9 mouse cellular contexts compared by ENCODE assay signal in genomic region chr11:66985136-66985702, GRCm38 (mm10). TPM values are rescaled to one million over a fixed set of nuclear protein-coding genes. Genes with fewer than 3 reads are reported as not detected.
DNase-seq lines count a peak whose midpoint lies in the region; ATAC-seq lines count a peak whose summit lies in the region.
"Had no signal": no experiment of that assay in that cellular context is flagged by ENCODE, and none has a peak within 500 bp of the region (broad histone marks: within the 10 kb centered on the region; RNA-seq: fewer than 3 reads in every experiment).

No protein-coding gene starts in this region.

- no peaks in the 10 kb centered on the region for H3K9me3 ChIP-seq in lung, embryonic 15.5 days
- H3K9me3 ChIP-seq in forebrain, embryonic 14.5 days (replicated peaks; ENCODE audit: control insufficient read depth, low read length) = no peaks in the 10 kb centered on the region
- no peaks in the 10 kb centered on the region for H3K9me3 ChIP-seq in megakaryocyte, embryonic 14.5 days

- no peaks in the 10 kb centered on the region for H3K36me3 ChIP-seq in lung, embryonic 15.5 days
- H3K36me3 ChIP-seq in forebrain, embryonic 14.5 days (ENCODE audit: control insufficient read depth, insufficient read depth, low read length) = no peaks in the 10 kb centered on the region
- no peaks in the 10 kb centered on the region for H3K36me3 ChIP-seq in megakaryocyte, embryonic 14.5 days (replicated peaks; ENCODE audit: low read length)

- H3K27ac ChIP-seq in lung, embryonic 15.5 days = peak overlapping the region; percentile 69
- peak overlapping the region; percentile 79; the same call in 1 of the 2 replicates for H3K27ac ChIP-seq in forebrain, embryonic 14.5 days (ENCODE audit: low read depth, low read length)

- 26% methylated on average over 11 of the region's 11 CpGs for whole genome bisulfite sequencing in lung, embryonic 15.5 days
- 31% methylated on average over 11 of the region's 11 CpGs for WGBS in forebrain, embryonic 14.5 days

- H3K4me1 ChIP-seq in lung, embryonic 15.5 days = peaks cover 23% of the 10 kb centered on the region
- peaks cover 11% of the 10 kb centered on the region; the same call in 1 of the 2 replicates for H3K4me1 ChIP-seq in forebrain, embryonic 14.5 days (ENCODE audit: control insufficient read depth, insufficient read depth, low read length)
- peaks cover 37% of the 10 kb centered on the region for H3K4me1 ChIP-seq in megakaryocyte, embryonic 14.5 days

- DNase-seq in lung, adult 18-20 months = no peak
- DNase-seq in forebrain, embryonic 14.5 days (ENCODE audit: low spot score) = no peak
- peak; percentile 26 to 45 for DNase-seq in kidney, adult 8-10 months
- no peak for DNase-seq in right cerebral cortex, postnatal 10 days (ENCODE audit: low spot score in 2 of 2)

- peak overlapping the region; percentile 69 for H3K4me2 ChIP-seq in lung, embryonic 15.5 days
- peak overlapping the region; percentile 59 for H3K4me2 ChIP-seq in forebrain, embryonic 14.5 days (ENCODE audit: low read length)

- ATAC-seq in lung, embryonic 15.5 days (ENCODE audit: borderline replicate concordance, extremely low read depth, low FRiP score, low TSS enrichment) = no peak
- ATAC-seq in forebrain, embryonic 14.5 days = 0 out of 2 replicates have a peak, but pooled peaks have one; percentile 4
- ATAC-seq in monocyte, adult 5-6 weeks (replicated peaks; ENCODE audit: insufficient number of reproducible peaks, low FRiP score, low TSS enrichment, poor library complexity, severe bottlenecking) = no peak
- ATAC-seq in erythroid progenitor cell, adult 5-6 weeks (replicated peaks; ENCODE audit: low FRiP score, poor library complexity, severe bottlenecking) = no peak

- H3K27me3 ChIP-seq in lung, embryonic 15.5 days = no peaks in the 10 kb centered on the region
- H3K27me3 ChIP-seq in forebrain, embryonic 14.5 days (replicated peaks; ENCODE audit: control insufficient read depth, insufficient read depth, low read length) = no peaks in the 10 kb centered on the region
- peaks cover 33% of the 10 kb centered on the region for H3K27me3 ChIP-seq in megakaryocyte, embryonic 14.5 days (replicated peaks)

- H3K9ac ChIP-seq in lung, embryonic 15.5 days = peak overlapping the region; percentile 25; the same call in 1 of the 2 replicates
- peak overlapping the region; percentile 62 for H3K9ac ChIP-seq in forebrain, embryonic 14.5 days (ENCODE audit: low read length)

- peak overlapping the region; percentile 43 for H3K4me3 ChIP-seq in lung, embryonic 15.5 days
- H3K4me3 ChIP-seq in forebrain, embryonic 14.5 days (ENCODE audit: low read depth, low read length) = peak overlapping the region; percentile 31
- peak overlapping the region; percentile 91 for H3K4me3 ChIP-seq in megakaryocyte, embryonic 14.5 days (replicated peaks)

RNA-seq across cellular contexts. Expression of gene Tmem238l, which starts 28.8 kb away (rescaled TPM):
- polyA plus RNA-seq in lung, embryonic 15.5 days (2015; fragmentation: Nextera tagmentation; extraction: Ambion mirVana) = not detected in 2 replicates
- polyA plus RNA-seq in forebrain, embryonic 14.5 days (2014; fragmentation: Nextera tagmentation; extraction: Ambion mirVana) = not detected in 2 replicates
- polyA plus RNA-seq in megakaryocyte, embryonic 14.5 days (2012; ENCODE audit: insufficient read depth, low replicate concordance) = not detected in 2 replicates
- total RNA-seq in monocyte, adult 5-6 weeks (2017) = not detected in 3 replicates
- total RNA-seq in erythroid progenitor cell, adult 5-6 weeks (2015; ENCODE audit: low replicate concordance) = not detected in 2 replicates
- not detected in 2 replicates for total RNA-seq in erythroid progenitor cell, adult 5-6 weeks (2017; ENCODE audit: low replicate concordance)
- total RNA-seq: neutrophil, adult 5-6 weeks had no signal

RNA-seq across cellular contexts. Expression of gene Tmem220, which starts 39.7 kb away (rescaled TPM):
- 1.8 and 2.2 TPM in 2 replicates for polyA plus RNA-seq in lung, embryonic 15.5 days (2015; fragmentation: Nextera tagmentation; extraction: Ambion mirVana)
- polyA plus RNA-seq in forebrain, embryonic 14.5 days (2014; fragmentation: Nextera tagmentation; extraction: Ambion mirVana) = 0.36 and 0.62 TPM in 2 replicates
- polyA plus RNA-seq in megakaryocyte, embryonic 14.5 days (2012; ENCODE audit: insufficient read depth, low replicate concordance) = 1.8 TPM in 1 of 2 replicates, not detected in the other
- 1.3 to 4.1 TPM in 2 of 3 replicates, not detected in the other for total RNA-seq in monocyte, adult 5-6 weeks (2017)
- total RNA-seq in erythroid progenitor cell, adult 5-6 weeks (2015; ENCODE audit: low replicate concordance) = 2.9 and 3.8 TPM in 2 replicates
- total RNA-seq in erythroid progenitor cell, adult 5-6 weeks (2017; ENCODE audit: low replicate concordance) = 1.3 TPM in 1 of 2 replicates, not detected in the other

Comparison
In these comparisons a context has a peak if more than half of its experiments do, and no peak if none do; other contexts are left out.
1. H3K4me3 ChIP-seq: peak in every context shown above with its lines; median percentile 91 in megakaryocyte, embryonic 14.5 days; 43 in lung, embryonic 15.5 days; 31 in forebrain, embryonic 14.5 days.
2. DNase-seq: peak in kidney, adult 8-10 months (2 of 2); none in lung, adult 18-20 months (0 of 2), forebrain, embryonic 14.5 days (single experiment) and right cerebral cortex, postnatal 10 days (0 of 2).